Mouse (Mus musculus) CH12.LX (cell line): ENCODE results near the gene Gm10139. TPM values are rescaled to one million over a fixed set of nuclear protein-coding genes. Genes with fewer than 3 reads are reported as not detected.
"Not testable (repeated sequence)": the region's sequence is repeated elsewhere in the genome, so short reads cannot be mapped to it uniquely, and the experiment has no call there.

Source experiments
- DNase-seq: peaks from one replicate; pipeline ENCODE4 v3.0.0-alpha.2; 2013; ENCODE audit errors: extremely low read depth
- H3K27ac ChIP-seq: 2 replicates; pipeline ENCODE4 v1.5.1; 2012; ENCODE audit warnings: low read depth, mild to moderate bottlenecking, control low read depth, moderate library complexity; ENCODE audit not compliant: insufficient read depth
- H3K27me3 ChIP-seq: replicated peaks from 2 replicates; pipeline ENCODE3; 2012; ENCODE audit warnings: inconsistent platforms
- H3K36me3 ChIP-seq, 2 experiments: replicated peaks in 1 of 2; 2 replicates each; pipeline versions ENCODE3 to v1.6.1; 2012; ENCODE audit warnings: inconsistent platforms in 1 of 2, low read length in 1 of 2, mild to moderate bottlenecking in 1 of 2, mixed read lengths in 1 of 2, moderate library complexity in 1 of 2; ENCODE audit not compliant: control insufficient read depth in 1 of 2, insufficient read depth in 1 of 2
- H3K4me1 ChIP-seq, 2 experiments: 2 replicates each; pipeline ENCODE4 v1.6.1; 2012; ENCODE audit warnings: inconsistent platforms in 1 of 2, moderate library complexity in 1 of 2; ENCODE audit not compliant: insufficient read depth in 2 of 2, control insufficient read depth in 1 of 2
- H3K4me2 ChIP-seq: 2 replicates; pipeline ENCODE4 v1.6.1; 2012; ENCODE audit warnings: low read depth, mild to moderate bottlenecking, control low read depth; ENCODE audit not compliant: poor library complexity, insufficient read depth, severe bottlenecking
- H3K4me3 ChIP-seq, 3 experiments: fragments of 150-350 bp in 1 of 3; sonication (generic) in 1 of 3; replicated peaks in 1 of 3; 2 replicates each; pipeline versions ENCODE3 to v1.5.1; 2011 to 2012; ENCODE audit warnings: low read depth in 2 of 3, low read length in 2 of 3, mild to moderate bottlenecking in 2 of 3, moderate library complexity in 2 of 3, control low read depth in 1 of 3, improper control_type of control experiment in 1 of 3, inconsistent platforms in 1 of 3, mixed read lengths in 1 of 3; ENCODE audit not compliant: poor library complexity in 1 of 3
- H3K79me2 ChIP-seq: replicated peaks from 2 replicates; pipeline ENCODE4 v1.6.1; 2012; ENCODE audit warnings: mild to moderate bottlenecking, moderate library complexity; ENCODE audit not compliant: control insufficient read depth, poor library complexity, insufficient read depth, severe bottlenecking; ENCODE audit errors: extremely low read depth
- H3K9ac ChIP-seq: 2 replicates; pipeline ENCODE4 v1.6.1; 2012; ENCODE audit warnings: low read depth, mild to moderate bottlenecking, control low read depth, moderate library complexity; ENCODE audit not compliant: insufficient read depth
- H3K9me3 ChIP-seq: replicated peaks from 2 replicates; pipeline ENCODE3; 2012; ENCODE audit warnings: low read length, inconsistent platforms, mixed read lengths
- dilution Hi-C: fragments of 300-500 bp; cut with MboI; formaldehyde crosslinking; loops from 2 replicates; pipeline ENCODE4 v1.14.3; 2020; ENCODE audit warnings: low sequenced_read_pairs; ENCODE audit not compliant: extremely low pct_unique_long_range_greater_than_20kb, extremely low pct_ligation_motif_present
- in situ Hi-C: fragments of 300-500 bp; cut with MboI; formaldehyde crosslinking; loops from 3 replicates; pipeline ENCODE4 v1.14.3; 2019; ENCODE audit warnings: low sequenced_read_pairs, low pct_ligation_motif_present, low pct_unique_long_range_greater_than_20kb, mixed read lengths
- polyA plus RNA-seq: library from polyadenylated mRNA; unstranded; fragments of >175 nt; gene quantifications from 2 replicates; pipeline ENCODE4 v1.2.1, GENCODE M21; 2012; ENCODE audit warnings: low read depth; ENCODE audit not compliant: insufficient read length
- total RNA-seq, 2 experiments: library from RNA; depleted of rRNA; stranded (reverse); fragments of 300-350 nt in 1 of 2; fragments of >200 nt in 1 of 2; gene quantifications; 2 replicates each; pipeline ENCODE4 v1.2.3; 2012 to 2014

Gene Gm10139
- not detected in 2 replicates for total RNA-seq (2012; rRNA removed)
- not detected in 2 replicates for total RNA-seq (2014; rRNA removed)
- not detected in 2 replicates for polyA plus RNA-seq

DNA sequence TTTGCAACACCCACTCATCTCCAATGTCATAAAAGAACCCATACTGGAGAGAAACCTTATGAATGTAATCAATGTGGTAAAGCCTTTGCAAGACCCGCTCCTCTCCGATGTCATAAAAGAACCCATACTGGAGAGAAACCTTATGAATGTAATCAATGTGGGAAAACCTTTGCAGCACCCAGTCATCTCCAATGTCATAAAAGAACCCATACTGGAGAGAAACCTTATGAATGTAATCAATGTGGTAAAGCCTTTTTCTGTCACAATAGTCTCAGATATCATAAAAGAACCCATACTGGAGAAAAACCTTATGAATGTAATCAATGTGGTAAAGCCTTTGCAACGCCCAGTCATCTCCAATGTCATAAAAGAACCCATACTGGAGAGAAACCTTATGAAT, at the start of gene Gm10139:
TSS of gene Gm10139 (plus strand) at position 301 of the 400 bp plus-strand sequence.
- H3K4me2 ChIP-seq, dilution Hi-C loops, DNase-seq, H3K4me3 ChIP-seq, H3K9me3 ChIP-seq, H3K4me1 ChIP-seq, in situ Hi-C loops, H3K79me2 ChIP-seq, H3K9ac ChIP-seq, H3K36me3 ChIP-seq, H3K27me3 ChIP-seq, H3K27ac ChIP-seq: not testable (repeated sequence)

DNA sequence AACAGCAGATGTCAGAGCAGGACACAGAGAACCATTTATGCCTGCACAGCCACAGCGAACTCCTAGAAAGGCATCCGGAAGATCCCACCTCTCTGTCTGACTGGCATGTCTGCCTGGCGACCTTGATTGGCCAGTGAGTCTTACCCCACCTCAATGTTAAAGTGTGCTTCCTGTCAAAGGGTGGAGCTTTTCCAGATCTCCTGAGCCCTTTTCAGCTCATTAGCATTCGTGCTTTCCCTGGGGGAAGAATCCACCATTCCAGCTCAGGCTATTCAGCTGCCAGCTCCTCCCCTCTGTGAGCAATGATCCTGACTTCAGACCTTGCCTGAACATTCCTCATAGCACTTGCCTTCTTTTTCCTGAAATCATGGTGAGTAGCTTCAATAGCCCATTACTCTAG, 45.2 kb downstream of the Gm10139 start:
- dilution Hi-C loops, H3K4me1 ChIP-seq, H3K79me2 ChIP-seq, DNase-seq, H3K27ac ChIP-seq, H3K27me3 ChIP-seq, H3K4me3 ChIP-seq, H3K36me3 ChIP-seq, H3K4me2 ChIP-seq, in situ Hi-C loops, H3K9ac ChIP-seq, H3K9me3 ChIP-seq: not testable (repeated sequence)

Other genes starting within 250 kb of the Gm10139 start
- 11.1 and 12.6 TPM in 2 replicates for gene Zfp369, start 233.9 kb upstream of the Gm10139 start, total RNA-seq (2012; rRNA removed)
- gene Zfp369, start 233.9 kb upstream of the Gm10139 start, total RNA-seq (2014; rRNA removed) = 9.9 and 10.3 TPM in 2 replicates
- 6.4 and 8.4 TPM in 2 replicates for gene Zfp369, start 233.9 kb upstream of the Gm10139 start, polyA plus RNA-seq